Mouse (Mus musculus) lung, postnatal 0 days (tissue): ENCODE results near the gene Tmem92. TPM values are rescaled to one million over a fixed set of nuclear protein-coding genes. Genes with fewer than 3 reads are reported as not detected.
"Not testable (repeated sequence)": the region's sequence is repeated elsewhere in the genome, so short reads cannot be mapped to it uniquely, and the experiment has no call there.

Experiments used
- ATAC-seq: fragments of 200-750 bp; cut with Nextera tagmentation; 2 replicates; pipeline ENCODE4 v1.8.0; 2017; ENCODE audit warnings: moderate library complexity
- DNase-seq: peaks from one replicate; pipeline ENCODE4 v3.0.0-alpha.2; 2016; ENCODE audit warnings: low spot score
- H3K27ac ChIP-seq: fragments of 300-500 bp; sonication (generic); 2 replicates; pipeline ENCODE4 v1.5.1; 2014; ENCODE audit warnings: antibody characterized with exemption, mild to moderate bottlenecking, low read length, mixed read lengths
- H3K27me3 ChIP-seq: fragments of 300-500 bp; sonication (generic); replicated peaks from 2 replicates; pipeline ENCODE4 v1.6.1; 2014; ENCODE audit warnings: low read length, mixed read lengths; ENCODE audit not compliant: insufficient read depth
- H3K36me3 ChIP-seq: fragments of 300-500 bp; sonication (generic); 2 replicates; pipeline ENCODE4 v1.6.1; 2014; ENCODE audit warnings: low read length, mixed read lengths; ENCODE audit not compliant: insufficient read depth
- H3K4me1 ChIP-seq: fragments of 300-500 bp; sonication (generic); 2 replicates; pipeline ENCODE4 v1.6.1; 2014; ENCODE audit warnings: antibody characterized with exemption, low read depth, low read length, mixed read lengths; ENCODE audit not compliant: insufficient read depth
- H3K4me2 ChIP-seq: fragments of 300-500 bp; sonication (generic); replicated peaks from 2 replicates; pipeline ENCODE4 v1.6.1; 2014; ENCODE audit warnings: low read depth, mild to moderate bottlenecking, low read length, moderate library complexity, mixed read lengths
- H3K4me3 ChIP-seq: fragments of 300-500 bp; sonication (generic); 2 replicates; pipeline ENCODE4 v1.5.1; 2014; ENCODE audit warnings: low read depth, low read length
- H3K9ac ChIP-seq: fragments of 300-500 bp; sonication (generic); replicated peaks from 2 replicates; pipeline ENCODE4 v1.6.1; 2014; ENCODE audit warnings: low read depth, mild to moderate bottlenecking
- H3K9me3 ChIP-seq: fragments of 300-500 bp; sonication (generic); 2 replicates; pipeline ENCODE4 v1.6.1; 2016; ENCODE audit warnings: low read length, mixed read lengths
- CTCF ChIP-seq: IDR thresholded peaks from 2 replicates; pipeline ENCODE4 v1.5.1; 2016; ENCODE audit warnings: antibody characterized with exemption, mild to moderate bottlenecking
- EP300 ChIP-seq: IDR thresholded peaks from 2 replicates; pipeline ENCODE4 v1.6.1; 2016; ENCODE audit warnings: antibody characterized with exemption, mild to moderate bottlenecking, control low read depth
- WGBS: fragments of 180-500 bp; shearing (Covaris S2); extraction: QIAGEN DNeasy Blood & Tissue Kit; methylation state at CpG from one replicate; pipeline ENCODE4 v1.1.7; 2014; 5-methylcytosine and 5-hydroxymethylcytosine counted together
- polyA plus RNA-seq: library from polyadenylated mRNA; unstranded; fragments of >200 nt; fragmentation: Nextera tagmentation; extraction: Ambion mirVana; gene quantifications from 2 replicates; pipeline ENCODE4 v1.2.1, GENCODE M21; 2015

The Tmem92 gene
- polyA plus RNA-seq = not detected in 2 replicates

GRCm38 (mm10) chr11:94782603-94783002, at the start of gene Tmem92:
Tmem92 (minus strand) TSS chr11:94782703.
- no peaks in the 10 kb centered on the region for H3K36me3 ChIP-seq
- H3K4me2 ChIP-seq = no peak within 1 kb of the TSS
- no peak for TF ChIP-seq CTCF
- TF ChIP-seq EP300 = no peak
- ATAC-seq (no peak), DNase-seq (no peak)
- no peaks in the 10 kb centered on the region for H3K4me1 ChIP-seq
- no peak within 1 kb of the TSS for H3K4me3 ChIP-seq
- H3K9ac ChIP-seq = no peak within 1 kb of the TSS
- no peaks in the 10 kb centered on the region for H3K9me3 ChIP-seq
- H3K27me3 ChIP-seq = no peaks in the 10 kb centered on the region
- H3K27ac ChIP-seq = no peak within 1 kb of the TSS

GRCm38 (mm10) chr11:94828966-94829365, 46.5 kb upstream of the Tmem92 start:
- Histone ChIP-seq H3K4me3 (no peak overlapping the region), H3K4me1 (no peaks in the 10 kb centered on the region), H3K27me3 (no peaks in the 10 kb centered on the region), H3K36me3 (no peaks in the 10 kb centered on the region), H3K4me2 (no peak overlapping the region), H3K9ac (no peak overlapping the region), H3K27ac (no peak overlapping the region), H3K9me3 (no peaks in the 10 kb centered on the region)
- DNase-seq = no peak
- WGBS = 54% methylated on average over 3 of the region's 3 CpGs
- TF ChIP-seq EP300 (no peak), CTCF (no peak)
- ATAC-seq = no peak

- not testable (repeated sequence) for DNase-seq, H3K27me3 ChIP-seq, H3K36me3 ChIP-seq, H3K4me1 ChIP-seq, H3K27ac ChIP-seq, H3K9ac ChIP-seq, ATAC-seq, H3K9me3 ChIP-seq, H3K4me3 ChIP-seq, H3K4me2 ChIP-seq
- peak; percentile 67 for TF ChIP-seq CTCF
Measured at GRCm38 (mm10) chr11:94819427-94819826, 36.9 kb upstream of the Tmem92 start.

GRCm38 (mm10) chr11:94818946-94819345, 36.4 kb upstream of the Tmem92 start:
- peak; percentile 41; the same call in 1 of the 2 replicates for TF ChIP-seq CTCF
- not testable (repeated sequence) for DNase-seq, H3K27ac ChIP-seq, H3K4me1 ChIP-seq, H3K4me3 ChIP-seq, H3K9ac ChIP-seq, H3K4me2 ChIP-seq, H3K9me3 ChIP-seq, ATAC-seq, H3K27me3 ChIP-seq, H3K36me3 ChIP-seq

GRCm38 (mm10) chr11:94811537-94811936, 29.0 kb upstream of the Tmem92 start:
- H3K27ac ChIP-seq, H3K9me3 ChIP-seq, H3K4me3 ChIP-seq, H3K4me1 ChIP-seq, DNase-seq, ATAC-seq, H3K9ac ChIP-seq, H3K27me3 ChIP-seq, H3K4me2 ChIP-seq, H3K36me3 ChIP-seq: not testable (repeated sequence)
- 23% methylated on average over 2 of the region's 3 CpGs for WGBS

GRCm38 (mm10) chr11:94791700-94792099, 9.2 kb upstream of the Tmem92 start:
- TF ChIP-seq CTCF (no peak), EP300 (no peak)
- Histone ChIP-seq H3K27me3 (no peaks in the 10 kb centered on the region), H3K36me3 (no peaks in the 10 kb centered on the region), H3K4me1 (no peaks in the 10 kb centered on the region), H3K9ac (no peak overlapping the region), H3K27ac (no peak overlapping the region), H3K4me2 (no peak overlapping the region), H3K9me3 (no peaks in the 10 kb centered on the region), H3K4me3 (no peak overlapping the region)
- ATAC-seq = no peak
- no peak for DNase-seq

- Histone ChIP-seq H3K27me3 (no peaks in the 10 kb centered on the region), H3K9ac (no peak overlapping the region), H3K4me2 (no peak overlapping the region), H3K36me3 (no peaks in the 10 kb centered on the region), H3K4me3 (no peak overlapping the region), H3K4me1 (no peaks in the 10 kb centered on the region), H3K9me3 (no peaks in the 10 kb centered on the region), H3K27ac (no peak overlapping the region)
- DNase-seq (peak; percentile 52), ATAC-seq (0 out of 2 replicates have a peak, but pooled peaks have one; percentile 26)
- WGBS = 3% methylated on average over 2 of the region's 2 CpGs
- TF ChIP-seq EP300 (no peak), CTCF (peak; percentile 84)
Measured at GRCm38 (mm10) chr11:94785247-94785646, 2.7 kb upstream of the Tmem92 start.
